Mouse (Mus musculus): ENCODE measurements around the gene Cd52.

DNA sequence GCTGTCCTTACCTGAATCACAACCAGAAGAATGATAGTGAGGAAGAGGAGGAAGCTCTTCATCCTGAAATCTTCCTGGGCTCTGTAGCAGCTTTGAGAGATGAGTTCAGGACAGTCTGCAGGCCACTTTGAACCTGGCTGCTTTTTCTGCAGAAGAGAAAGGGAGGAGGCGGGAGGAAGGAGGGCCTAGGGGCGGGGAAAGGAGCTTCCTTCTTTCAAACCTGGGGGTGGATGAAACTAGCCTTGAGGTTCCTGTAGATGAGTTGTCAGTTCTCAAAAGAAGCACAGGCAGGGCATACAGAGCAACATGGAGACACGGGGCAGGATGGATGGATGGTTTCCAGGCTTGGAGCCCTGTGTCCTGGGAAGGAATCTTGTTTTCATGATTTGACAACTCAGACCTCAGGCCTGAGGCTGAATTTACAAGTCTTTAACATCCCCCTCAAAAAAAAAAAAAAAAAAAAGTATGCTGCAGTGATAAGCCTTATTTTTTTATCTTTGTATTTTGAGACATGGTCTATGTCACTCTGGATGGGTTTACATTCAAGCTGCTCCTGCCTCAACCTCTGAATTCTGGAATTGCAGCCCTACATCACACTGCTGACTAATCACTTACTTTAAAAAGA is at the start of gene Cd52:
- TF ChIP-seq GATA1 (IDR thresholded peaks at IDR 0.05; ENCODE audit: borderline replicate concordance, low read length) = no peak
- TF ChIP-seq FLI1 (IDR thresholded peaks at IDR 0.05; ENCODE audit: low read length) = no peak

Data from megakaryocyte, embryonic 14.5 days (primary cell).